Mouse (Mus musculus) ES-Bruce4 (cell line): ENCODE data around the gene Itgb8. TPM values are rescaled to one million over a fixed set of nuclear protein-coding genes. Genes with fewer than 3 reads are reported as not detected.

ENCODE experiments used
- H3K27ac ChIP-seq: 2 replicates; pipeline ENCODE4 v1.5.1; 2012; ENCODE audit warnings: low read length, inconsistent platforms; ENCODE audit not compliant: insufficient read depth
- H3K27me3 ChIP-seq: 2 replicates; pipeline ENCODE4 v1.6.1; 2012; ENCODE audit warnings: mild to moderate bottlenecking, low read length, inconsistent platforms; ENCODE audit not compliant: control insufficient read depth, poor library complexity, insufficient read depth, severe bottlenecking
- H3K36me3 ChIP-seq: 2 replicates; pipeline ENCODE4 v1.6.1; 2012; ENCODE audit warnings: inconsistent platforms, mild to moderate bottlenecking, low read length, moderate library complexity; ENCODE audit not compliant: control insufficient read depth, poor library complexity, insufficient read depth, severe bottlenecking
- H3K4me1 ChIP-seq: one replicate; pipeline ENCODE4 v1.8.1; 2011; ENCODE audit warnings: low read length; ENCODE audit not compliant: control insufficient read depth, insufficient read depth
- H3K4me3 ChIP-seq: 2 replicates; pipeline ENCODE4 v1.5.1; 2011; ENCODE audit warnings: low read depth, mild to moderate bottlenecking, low read length
- H3K9ac ChIP-seq: 2 replicates; pipeline ENCODE4 v1.6.1; 2012; ENCODE audit warnings: low read depth, mild to moderate bottlenecking, inconsistent platforms; ENCODE audit not compliant: poor library complexity, severe bottlenecking
- H3K9me3 ChIP-seq: replicated peaks from 2 replicates; pipeline ENCODE4 v1.6.1; 2012; ENCODE audit warnings: mild to moderate bottlenecking, low read length, inconsistent platforms; ENCODE audit not compliant: control insufficient read depth, poor library complexity, insufficient read depth, severe bottlenecking
- CTCF ChIP-seq: IDR thresholded peaks from one replicate; pipeline ENCODE4 v1.8.1; 2011; ENCODE audit warnings: low read depth, low read length
- EP300 ChIP-seq: IDR thresholded peaks from 2 replicates; pipeline ENCODE4 v1.6.1; 2011; ENCODE audit warnings: low read depth, low read length; ENCODE audit not compliant: insufficient read depth
- POLR2A ChIP-seq: IDR thresholded peaks from one replicate; pipeline ENCODE4 v1.8.1; 2011; ENCODE audit warnings: low read length; ENCODE audit not compliant: insufficient read depth
- polyA plus RNA-seq: library from polyadenylated mRNA; stranded (reverse); fragments of >200 nt; gene quantifications from 2 replicates; pipeline ENCODE4 v1.2.4, GENCODE M21; 2011; ENCODE audit warnings: low read depth; ENCODE audit not compliant: missing spikeins, insufficient read depth, insufficient read length

Gene Itgb8
- polyA plus RNA-seq, 1 experiment: 1.2 TPM

DNA sequence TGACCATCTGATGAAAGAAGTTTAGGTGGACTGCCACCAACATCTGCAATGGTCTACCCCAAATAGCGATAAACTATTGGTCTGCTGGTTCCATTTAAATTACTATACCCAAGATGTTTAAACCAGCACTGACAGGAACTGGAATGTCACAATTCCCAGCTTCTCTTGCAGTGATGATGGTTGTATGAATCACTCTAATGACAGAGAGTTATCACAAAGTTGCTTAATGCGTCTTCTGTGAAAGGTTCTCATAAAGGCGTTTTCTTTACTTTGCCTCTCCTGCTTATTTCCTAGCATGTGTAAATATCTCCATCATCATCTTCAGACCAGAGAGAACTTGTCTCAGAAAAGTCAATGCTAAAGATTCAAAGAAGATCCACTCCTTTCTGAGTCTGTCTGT lies 23.4 kb downstream of the Itgb8 start:
- Histone ChIP-seq H3K9ac (no peak overlapping the region), H3K9me3 (no peaks in the 10 kb centered on the region), H3K27ac (no peak overlapping the region), H3K36me3 (no peaks in the 10 kb centered on the region), H3K4me3 (no peak overlapping the region), H3K4me1 (no peaks in the 10 kb centered on the region), H3K27me3 (no peaks in the 10 kb centered on the region)
- TF ChIP-seq EP300 (no peak), POLR2A (no peak)

- Histone ChIP-seq H3K9ac (no peak overlapping the region), H3K27me3 (no peaks in the 10 kb centered on the region), H3K27ac (no peak overlapping the region), H3K4me3 (no peak overlapping the region), H3K36me3 (no peaks in the 10 kb centered on the region), H3K9me3 (no peaks in the 10 kb centered on the region), H3K4me1 (no peaks in the 10 kb centered on the region)
- TF ChIP-seq EP300: no peak
- TF ChIP-seq POLR2A: no peak
- no peak for TF ChIP-seq CTCF
Measured at GRCm38 (mm10) chr12:119211533-119211932, 27.1 kb downstream of the Itgb8 start.

DNA sequence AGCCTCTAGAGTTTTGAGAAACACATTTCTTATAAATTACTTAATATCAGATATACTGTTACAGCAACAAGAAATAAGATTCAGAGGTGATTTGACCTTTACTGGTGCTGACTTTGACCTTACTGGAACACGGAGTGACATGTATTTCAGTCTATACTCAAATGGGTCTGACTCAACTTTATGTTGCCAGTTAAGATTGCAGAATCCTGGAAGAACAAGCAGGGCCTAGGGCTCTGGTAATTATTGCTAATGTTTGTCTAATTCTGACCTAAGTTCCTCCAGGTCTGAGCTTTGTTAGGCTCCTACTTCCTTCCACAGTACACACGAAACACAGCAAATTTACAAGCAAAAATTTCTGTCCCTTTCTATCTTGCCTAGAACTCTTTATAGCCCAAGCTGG lies 28.0 kb downstream of the Itgb8 start:
- TF ChIP-seq EP300 (no peak), CTCF (no peak), POLR2A (no peak)
- H3K36me3 ChIP-seq: no peaks in the 10 kb centered on the region
- H3K4me1 ChIP-seq: no peaks in the 10 kb centered on the region
- no peak overlapping the region for H3K27ac ChIP-seq
- no peaks in the 10 kb centered on the region for H3K9me3 ChIP-seq
- H3K9ac ChIP-seq: no peak overlapping the region
- H3K4me3 ChIP-seq: no peak overlapping the region
- no peaks in the 10 kb centered on the region for H3K27me3 ChIP-seq

GRCm38 (mm10) chr12:119210073-119210425 lies 28.6 kb downstream of the Itgb8 start:
- no peaks in the 10 kb centered on the region for H3K36me3 ChIP-seq
- H3K9me3 ChIP-seq: no peaks in the 10 kb centered on the region
- H3K27me3 ChIP-seq: no peaks in the 10 kb centered on the region
- no peak overlapping the region for H3K4me3 ChIP-seq
- H3K27ac ChIP-seq: no peak overlapping the region
- H3K4me1 ChIP-seq: no peaks in the 10 kb centered on the region
- TF ChIP-seq POLR2A (no peak), CTCF (no peak), EP300 (no peak)
- H3K9ac ChIP-seq: no peak overlapping the region

GRCm38 (mm10) chr12:119209384-119210072 lies 29.1 kb downstream of the Itgb8 start:
- Histone ChIP-seq H3K36me3 (no peaks in the 10 kb centered on the region), H3K9ac (no peak overlapping the region), H3K27ac (no peak overlapping the region), H3K4me1 (no peaks in the 10 kb centered on the region), H3K4me3 (no peak overlapping the region), H3K27me3 (no peaks in the 10 kb centered on the region), H3K9me3 (no peaks in the 10 kb centered on the region)
- no peak for TF ChIP-seq POLR2A
- no peak for TF ChIP-seq EP300
- no peak for TF ChIP-seq CTCF

- H3K9ac ChIP-seq: no peak overlapping the region
- H3K27me3 ChIP-seq: no peaks in the 10 kb centered on the region
- no peak overlapping the region for H3K27ac ChIP-seq
- H3K9me3 ChIP-seq: no peaks in the 10 kb centered on the region
- H3K4me3 ChIP-seq: no peak overlapping the region
- TF ChIP-seq CTCF (no peak), EP300 (no peak), POLR2A (no peak)
- no peaks in the 10 kb centered on the region for H3K36me3 ChIP-seq
- no peaks in the 10 kb centered on the region for H3K4me1 ChIP-seq
Measured at GRCm38 (mm10) chr12:119207464-119207801, 31.2 kb downstream of the Itgb8 start.
